Mouse (Mus musculus) spleen, adult 2 months (tissue): Measurements from ENCODE around the gene Tmem156.

Experiments used
- CTCF ChIP-seq: fragments of 200-500 bp; IDR thresholded peaks from 2 replicates; pipeline ENCODE4 v1.5.1; 2011; ENCODE audit warnings: mild to moderate bottlenecking, inconsistent platforms; ENCODE audit not compliant: insufficient read depth, insufficient read length, insufficient replicate concordance; ENCODE audit errors: extremely low read depth
- POLR2A ChIP-seq: fragments of 200-500 bp; IDR thresholded peaks from 2 replicates; pipeline ENCODE4 v1.6.1; 2011; ENCODE audit warnings: low read depth, low read length, inconsistent platforms

GRCm38 (mm10) chr5:65068166-65068565 lies 23.8 kb downstream of the Tmem156 start:
- TF ChIP-seq CTCF (no peak), POLR2A (no peak)
